Mouse (Mus musculus) left cerebral cortex, postnatal 10 days (tissue): Measurements from ENCODE around the gene Defb23. TPM values are rescaled to one million over a fixed set of nuclear protein-coding genes. Genes with fewer than 3 reads are reported as not detected.

ENCODE experiments used
- DNase-seq, 2 experiments: peaks; one replicate each; pipeline ENCODE4 v3.0.0; 2021 to 2022; ENCODE audit warnings: low spot score in 2 of 2, mixed read lengths in 1 of 2; ENCODE audit errors: extremely low spot score in 1 of 2
- intact Hi-C: fragments of 180-260 bp; cut with DNase I; formaldehyde crosslinking; loops from one replicate; pipeline ENCODE4 v1.15.1; 2025
- total RNA-seq, 2 experiments: library from RNA; stranded (reverse); gene quantifications; 2 replicates each; pipeline ENCODE4 v1.2.3; 2021

Defb23 gene
- total RNA-seq: not detected

- no peak for DNase-seq
- intact Hi-C loops: no loop called here
Observed at GRCm38 (mm10) chr2:152464570-152465150, at the start of gene Defb23. TSS of gene Defb23 (minus strand) at chr2:152464620.

DNA sequence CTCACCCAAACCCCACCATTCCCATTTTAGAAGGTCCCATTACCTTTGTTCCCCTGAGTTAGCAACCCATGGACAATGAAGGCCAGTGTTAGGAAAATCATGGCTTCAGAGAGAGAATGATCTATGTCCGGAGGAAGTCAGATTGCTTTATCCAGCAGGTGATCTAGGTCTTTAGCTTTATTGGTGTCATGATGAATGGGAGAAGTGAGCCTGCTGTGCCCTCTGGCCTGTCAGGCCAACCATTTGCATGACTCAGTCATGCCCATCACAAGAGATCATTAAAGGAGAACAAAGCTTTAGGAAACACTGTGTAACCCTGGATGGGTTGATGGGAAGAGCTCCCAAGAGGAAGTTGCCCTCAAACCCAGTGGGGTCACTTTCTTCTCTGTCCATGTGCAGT is 47.2 kb upstream of the Defb23 start, which contains the start of gene Defb26:
Gene Defb26 (minus strand): TSS at position 101 of the 400 bp plus-strand sequence.
- DNase-seq: no peak
- intact Hi-C loops: no loop called here

DNA sequence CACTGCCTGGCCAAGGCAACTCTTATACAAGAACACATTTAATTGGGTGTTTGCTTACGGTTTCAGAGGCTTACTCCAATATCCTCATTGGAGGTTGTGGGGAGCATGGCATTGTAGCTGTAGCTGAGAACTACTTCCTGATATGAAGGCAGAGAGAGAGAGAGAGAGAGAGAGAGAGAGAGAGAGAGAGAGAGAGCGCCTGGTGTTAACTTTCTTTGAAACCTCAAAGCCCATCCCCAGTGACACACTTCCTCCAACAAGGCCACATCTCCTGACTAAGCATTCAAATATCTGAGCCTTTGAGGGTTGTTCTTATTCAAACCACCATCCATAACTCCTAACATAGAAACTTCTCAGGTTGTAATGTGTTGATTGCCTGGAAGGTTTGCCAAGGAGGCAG is 39.5 kb upstream of the Defb23 start:
- intact Hi-C loops: no loop called here
- no peak for DNase-seq

DNA sequence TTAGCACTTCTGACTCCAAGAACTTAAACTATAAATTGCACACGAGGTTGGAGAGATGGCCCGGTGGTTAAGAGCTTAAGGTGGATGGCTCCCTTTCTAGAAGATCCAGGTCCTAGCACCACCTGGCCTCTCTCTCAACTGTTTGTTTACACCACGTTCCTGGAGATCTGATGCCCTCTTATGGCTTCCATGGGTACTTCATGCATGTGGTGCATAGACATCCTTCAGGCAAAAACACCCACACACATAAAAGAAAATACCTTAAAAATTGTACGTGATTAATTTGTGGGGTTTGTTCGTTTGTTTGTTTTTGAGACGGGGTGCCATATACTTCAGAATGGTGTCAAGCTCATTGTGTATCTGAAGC is 36.4 kb upstream of the Defb23 start:
- intact Hi-C loops: no loop called here

DNA sequence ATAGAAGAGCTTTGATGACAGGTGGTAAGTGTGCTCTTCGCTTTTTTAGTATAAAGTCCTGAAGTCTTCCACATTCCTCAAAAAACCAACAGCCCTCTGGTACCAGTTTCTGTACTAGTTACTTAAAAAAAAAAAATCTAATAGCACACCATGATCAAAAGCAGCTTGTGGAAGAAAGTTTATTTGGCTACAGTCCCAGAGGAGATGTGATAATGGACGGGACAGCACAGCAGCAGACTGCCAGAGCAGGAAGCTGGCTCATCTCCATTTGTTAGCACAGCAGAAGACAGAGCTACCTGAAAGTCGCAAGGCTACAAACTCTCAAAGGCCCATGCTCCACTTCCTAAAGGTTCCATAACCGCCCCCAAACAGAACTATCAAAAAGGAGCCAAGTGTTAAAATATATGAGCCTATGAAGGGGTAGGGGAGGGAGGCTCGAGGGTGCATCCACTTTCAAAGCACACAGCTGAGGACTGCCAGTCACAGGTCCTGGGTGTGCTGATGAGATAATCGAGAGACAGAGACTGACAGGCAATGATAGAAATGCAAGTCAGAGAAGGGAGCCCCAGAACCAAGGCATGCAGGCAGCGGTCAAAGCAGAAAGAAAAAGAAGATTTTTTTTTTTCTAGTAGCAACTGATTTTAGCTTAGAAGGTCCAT is 35.9 kb upstream of the Defb23 start:
- intact Hi-C loops: no loop called here
- no peak for DNase-seq

More for the DNA sequence above, 36.4 kb upstream of the Defb23 start:
- DNase-seq: no peak

- no peak for DNase-seq
- intact Hi-C loops: no loop called here
Observed at GRCm38 (mm10) chr2:152498020-152498419, 33.6 kb upstream of the Defb23 start.

DNA sequence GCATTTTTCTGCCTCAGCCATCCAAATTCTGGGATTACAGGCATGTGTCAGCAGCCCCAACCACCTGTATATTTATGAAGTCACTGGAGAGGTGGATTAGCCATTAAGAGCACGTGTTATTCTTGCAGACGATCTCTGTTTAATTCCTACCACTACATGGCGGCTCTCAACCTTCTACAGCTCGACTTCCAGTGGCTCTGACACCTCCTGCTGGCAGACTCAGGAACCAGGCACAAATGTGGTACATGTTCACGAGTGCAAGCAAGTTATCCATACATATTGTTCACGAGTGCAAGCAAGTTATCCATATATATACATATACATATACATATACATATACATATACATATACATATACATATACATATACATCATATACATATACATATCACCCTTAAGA is 28.7 kb upstream of the Defb23 start:
- no peak for DNase-seq
- intact Hi-C loops: no loop called here

DNA sequence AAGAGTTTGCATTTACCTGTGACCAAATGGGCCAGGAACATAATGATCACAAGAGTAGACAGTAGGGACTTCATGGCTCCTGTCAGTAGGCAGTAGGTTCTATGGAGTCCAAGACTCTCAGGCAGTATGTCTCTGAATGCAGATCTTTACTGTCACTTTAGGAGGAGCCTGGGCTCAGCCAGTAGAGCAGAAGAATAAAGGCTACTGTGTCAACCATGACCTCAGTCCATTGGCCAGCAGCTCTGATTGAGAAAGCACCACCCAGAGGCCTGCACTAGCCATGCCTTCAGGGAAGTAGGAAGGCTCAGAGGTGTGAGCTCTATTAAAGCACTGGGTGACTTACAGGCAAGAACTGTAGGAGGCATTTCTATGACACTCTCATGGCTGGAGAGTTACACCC is 25.6 kb upstream of the Defb23 start, which contains the start of gene Defb22:
Gene Defb22 (minus strand): TSS at position 101 of the 400 bp plus-strand sequence.
- intact Hi-C loops: no loop called here

DNA sequence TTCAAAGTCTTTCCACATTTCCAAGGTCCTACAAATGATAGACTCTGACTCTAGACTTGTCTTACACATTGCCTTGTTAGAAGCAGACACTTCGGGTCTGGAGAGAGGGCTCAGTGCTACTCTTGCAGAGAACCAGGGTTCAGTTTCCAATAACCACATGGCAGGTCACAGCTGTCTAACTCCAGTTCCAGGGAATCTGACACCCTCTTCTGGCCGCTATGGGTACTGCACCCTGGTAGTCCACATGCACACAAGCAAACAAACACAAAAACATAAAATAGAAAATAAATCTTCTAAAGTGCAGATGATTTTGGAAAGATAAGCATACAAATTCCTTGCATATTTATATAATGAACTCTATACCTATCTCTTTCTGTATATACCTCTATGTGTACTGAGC is 22.6 kb upstream of the Defb23 start:
- no peak for DNase-seq
- intact Hi-C loops: no loop called here

More for the DNA sequence above, 25.6 kb upstream of the Defb23 start, which contains the start of gene Defb22:
- DNase-seq: no peak

GRCm38 (mm10) chr2:152481726-152482125 is 17.3 kb upstream of the Defb23 start:
- no peak for DNase-seq
- intact Hi-C loops: no loop called here

GRCm38 (mm10) chr2:152480881-152481280 is 16.5 kb upstream of the Defb23 start:
- intact Hi-C loops: no loop called here

DNA sequence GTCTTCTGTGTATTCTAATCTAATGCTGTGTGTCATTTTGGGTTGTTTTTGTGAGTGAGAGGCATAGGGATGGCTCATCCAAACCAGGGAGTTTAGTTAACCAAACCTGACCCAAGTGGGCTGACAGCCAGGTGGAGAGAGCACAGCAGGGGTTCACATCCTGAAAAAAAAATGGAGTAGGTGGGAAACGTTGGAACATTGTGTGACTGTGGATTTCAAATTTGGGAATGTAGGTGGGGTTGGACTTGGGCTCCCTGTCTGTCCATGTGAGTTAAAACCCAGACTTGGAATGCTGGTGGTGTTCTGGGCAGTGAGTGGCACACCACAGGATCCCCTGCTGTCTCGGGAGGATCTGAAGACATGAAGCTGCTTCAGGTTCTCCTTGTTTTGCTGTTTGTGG is 12.3 kb upstream of the Defb23 start, which contains the start of gene Defb20:
Gene Defb20 (plus strand): TSS at position 301 of the 400 bp plus-strand sequence.
- intact Hi-C loops: no loop called here

More at GRCm38 (mm10) chr2:152480881-152481280, 16.5 kb upstream of the Defb23 start:
- DNase-seq: no peak

DNA sequence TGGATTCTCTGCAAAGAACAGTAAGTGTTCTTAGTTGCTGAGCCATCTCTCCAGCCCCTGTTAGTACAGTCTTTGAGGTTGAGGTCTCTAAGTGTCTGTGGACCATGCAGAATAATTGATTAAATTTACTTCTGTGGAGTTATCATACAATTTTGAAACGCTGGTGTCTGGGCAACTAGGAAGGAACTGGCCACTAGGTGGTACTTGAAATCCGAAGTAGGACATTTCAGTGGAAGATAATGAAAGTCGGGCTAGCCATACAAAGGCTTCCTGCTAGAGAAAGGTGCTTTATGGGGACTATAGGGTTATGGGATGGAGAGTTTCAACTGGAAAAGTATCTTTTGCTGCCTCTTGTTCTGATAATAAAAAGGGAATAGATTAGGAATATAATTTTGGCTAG is 8.0 kb upstream of the Defb23 start:
- no peak for DNase-seq
- intact Hi-C loops: loop anchor here (5.0 kb wide), 1 partner anchor 70 kb away; the partner anchor contains the start of gene Defb29

More for the DNA sequence above, 12.3 kb upstream of the Defb23 start, which contains the start of gene Defb20:
- DNase-seq: no peak

- peak in 1 of 2 experiments; percentile 45 for DNase-seq
Observed at GRCm38 (mm10) chr2:152470973-152471372, 6.6 kb upstream of the Defb23 start.

DNA sequence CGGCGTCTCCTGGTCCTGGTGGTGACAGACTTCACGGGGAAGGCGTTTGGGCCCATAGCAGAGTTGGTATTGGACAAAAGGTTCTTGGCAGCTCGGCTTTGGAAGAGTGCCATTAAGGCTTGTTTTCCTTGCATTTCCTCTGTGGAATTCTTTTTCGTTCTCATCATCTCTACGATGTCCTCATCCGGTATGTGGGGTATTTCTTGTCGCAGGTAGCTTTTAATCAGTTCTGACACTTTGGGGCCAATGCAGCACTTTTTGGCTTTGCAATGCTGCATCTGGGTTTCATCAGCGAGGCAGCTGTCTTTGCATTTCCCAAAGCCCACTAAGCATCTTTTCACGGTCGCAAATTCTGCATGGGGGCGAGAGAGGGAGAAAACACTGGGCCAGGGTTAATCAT is 5.2 kb downstream of the Defb23 start:
- intact Hi-C loops: loop anchor here (10.0 kb wide), 1 partner anchor 216 kb away; no protein-coding TSS in a partner anchor
- DNase-seq: no peak

More at GRCm38 (mm10) chr2:152470973-152471372, 6.6 kb upstream of the Defb23 start:
- intact Hi-C loops: loop anchor here (5.0 kb wide), 1 partner anchor 71 kb away; the partner anchor contains the start of gene Defb29

- intact Hi-C loops: loop anchor here (10.0 kb wide), 1 partner anchor 223 kb away; no protein-coding TSS in a partner anchor
- DNase-seq: no peak
Observed at GRCm38 (mm10) chr2:152452101-152452781, 12.2 kb downstream of the Defb23 start.

DNA sequence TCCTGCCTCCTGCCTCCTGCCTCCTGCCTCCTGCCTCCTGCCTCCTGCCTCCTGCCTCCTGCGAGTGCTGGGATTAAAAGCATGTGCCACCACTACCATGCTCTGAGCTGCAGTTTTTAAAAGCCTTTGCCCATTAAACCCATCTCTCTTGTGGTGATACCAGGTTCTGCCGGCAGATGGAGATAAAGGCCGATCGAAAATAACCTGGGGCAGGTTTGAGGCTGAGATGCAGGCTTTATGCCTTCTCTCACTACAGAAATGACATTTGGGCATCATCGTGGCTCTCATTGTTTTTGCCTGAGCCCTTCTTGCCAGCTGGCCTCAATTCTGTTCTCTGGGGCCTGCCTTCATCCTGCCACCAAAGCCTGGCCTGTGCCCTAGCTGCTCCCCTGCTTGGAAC is 14.2 kb downstream of the Defb23 start:
- intact Hi-C loops: loop anchor here (10.0 kb wide), 1 partner anchor 225 kb away; no protein-coding TSS in a partner anchor
- peak; percentile 45 to 64 for DNase-seq

DNA sequence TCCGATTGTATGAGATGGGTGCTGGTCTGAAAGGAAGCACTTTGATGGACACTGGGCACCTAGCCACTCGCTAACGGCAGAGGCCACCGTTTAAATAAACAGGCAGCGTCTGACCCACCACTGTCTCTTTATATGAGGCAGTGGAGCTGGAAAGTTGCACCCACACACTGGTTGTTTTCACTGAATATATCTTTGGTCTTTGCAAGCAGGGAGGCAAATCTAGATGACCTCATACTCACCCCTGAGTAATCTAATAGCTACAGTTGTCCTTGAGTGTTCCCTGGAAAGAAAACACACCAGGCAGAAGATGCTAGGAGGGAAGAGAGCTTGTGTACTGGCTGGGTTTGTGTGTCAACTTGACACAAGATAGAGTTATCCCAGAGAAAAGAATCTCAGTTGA is 17.0 kb downstream of the Defb23 start:
- intact Hi-C loops: no loop called here
- DNase-seq: no peak

- DNase-seq: no peak
- intact Hi-C loops: no loop called here
Observed at GRCm38 (mm10) chr2:152446642-152447041, 17.8 kb downstream of the Defb23 start.
